Comparison of ENCODE assay signal across 8 mouse cellular contexts in genomic region chr17:28133193-28133592, GRCm38 (mm10). TPM values are rescaled to one million over a fixed set of nuclear protein-coding genes. Genes with fewer than 3 reads are reported as not detected.
DNase-seq lines count a peak whose midpoint lies in the region; ATAC-seq and TF ChIP-seq lines count a peak whose summit lies in the region.

No protein-coding gene starts in this region.

- no peak overlapping the region for H3K4me2 ChIP-seq in hindbrain, embryonic 11.5 days (replicated peaks; ENCODE audit: low read depth, low read length)
- H3K4me2 ChIP-seq in hindbrain, embryonic 16.5 days (ENCODE audit: low read length): no peak overlapping the region
- peak overlapping the region; percentile 24; the same call in 1 of the 2 replicates for H3K4me2 ChIP-seq in kidney, embryonic 15.5 days
- H3K4me2 ChIP-seq in liver, postnatal 0 days (ENCODE audit: low read depth, low read length): no peak overlapping the region
- peak overlapping the region; percentile 32 for H3K4me2 ChIP-seq in neural tube, embryonic 15.5 days

- peak; percentile 91 for DNase-seq in hindbrain, embryonic 11.5 days (ENCODE audit: low spot score)
- DNase-seq in c-Kit-positive CD71-negative TER-119-negative erythroid progenitor cells, embryonic 14.5 days (ENCODE audit: low read depth): peak; percentile 48
- DNase-seq in gastrocnemius, adult 2 months: peak; percentile 69
- peak; percentile 64 for DNase-seq in liver, postnatal 0 days
- peak; percentile 80 for DNase-seq in thymus, postnatal 4 days

- intact Hi-C loops in gastrocnemius, adult 2 months (cut with DNase I): loop anchor here (1.0 kb wide), 1 partner anchor 48 kb away; no protein-coding TSS in a partner anchor

- H3K4me1 ChIP-seq in hindbrain, embryonic 11.5 days (replicated peaks; ENCODE audit: control insufficient read depth, insufficient read depth, low read length): no peaks in the 10 kb centered on the region
- H3K4me1 ChIP-seq in hindbrain, embryonic 16.5 days (ENCODE audit: control insufficient read depth, insufficient read depth, low read depth, low read length): no peaks in the 10 kb centered on the region; the same call in 1 of the 2 replicates
- peaks cover 30% of the 10 kb centered on the region for H3K4me1 ChIP-seq in kidney, embryonic 15.5 days
- no peaks in the 10 kb centered on the region for H3K4me1 ChIP-seq in liver, postnatal 0 days (ENCODE audit: insufficient read depth)
- H3K4me1 ChIP-seq in neural tube, embryonic 15.5 days: peaks cover 14% of the 10 kb centered on the region; the same call in 1 of the 2 replicates

- no peak for ATAC-seq in hindbrain, embryonic 11.5 days (ENCODE audit: low FRiP score)
- no peak for ATAC-seq in hindbrain, embryonic 16.5 days
- ATAC-seq in kidney, embryonic 15.5 days (replicated peaks; ENCODE audit: low FRiP score): no peak; the same call in 1 of the 2 replicates
- ATAC-seq in liver, postnatal 0 days: no peak
- no peak for ATAC-seq in neural tube, embryonic 15.5 days (ENCODE audit: low FRiP score)

- TF ChIP-seq EP300 in liver, postnatal 0 days (IDR thresholded peaks at IDR 0.05; ENCODE audit: low read depth): no peak

- no peaks in the 10 kb centered on the region for H3K36me3 ChIP-seq in hindbrain, embryonic 11.5 days (ENCODE audit: control insufficient read depth, insufficient read depth, low read length)
- no peaks in the 10 kb centered on the region for H3K36me3 ChIP-seq in hindbrain, embryonic 16.5 days (ENCODE audit: control insufficient read depth, insufficient read depth, low read length)
- no peaks in the 10 kb centered on the region for H3K36me3 ChIP-seq in kidney, embryonic 15.5 days
- no peaks in the 10 kb centered on the region for H3K36me3 ChIP-seq in liver, postnatal 0 days (replicated peaks; ENCODE audit: insufficient read depth, low read length)
- H3K36me3 ChIP-seq in neural tube, embryonic 15.5 days: no peaks in the 10 kb centered on the region

- no peak overlapping the region for H3K27ac ChIP-seq in hindbrain, embryonic 11.5 days (ENCODE audit: low read depth, low read length)
- H3K27ac ChIP-seq in hindbrain, embryonic 16.5 days (ENCODE audit: low read depth, low read length): no peak overlapping the region
- H3K27ac ChIP-seq in gastrocnemius, adult 2 months: no peak overlapping the region
- no peak overlapping the region for H3K27ac ChIP-seq in kidney, embryonic 15.5 days
- H3K27ac ChIP-seq in liver, postnatal 0 days (ENCODE audit: low read depth): no peak overlapping the region
- H3K27ac ChIP-seq in neural tube, embryonic 15.5 days (replicated peaks): no peak overlapping the region

- no peaks in the 10 kb centered on the region for H3K9me3 ChIP-seq in hindbrain, embryonic 11.5 days (ENCODE audit: control insufficient read depth, low read length)
- no peaks in the 10 kb centered on the region for H3K9me3 ChIP-seq in hindbrain, embryonic 16.5 days (ENCODE audit: control insufficient read depth, low read length)
- no peaks in the 10 kb centered on the region for H3K9me3 ChIP-seq in kidney, embryonic 15.5 days (replicated peaks)
- no peaks in the 10 kb centered on the region for H3K9me3 ChIP-seq in liver, postnatal 0 days (ENCODE audit: low read length)
- no peaks in the 10 kb centered on the region for H3K9me3 ChIP-seq in neural tube, embryonic 15.5 days (replicated peaks)

- no peak overlapping the region for H3K9ac ChIP-seq in hindbrain, embryonic 11.5 days (ENCODE audit: low read depth, low read length)
- H3K9ac ChIP-seq in hindbrain, embryonic 16.5 days (ENCODE audit: low read depth, low read length): no peak overlapping the region
- no peak overlapping the region for H3K9ac ChIP-seq in kidney, embryonic 15.5 days
- H3K9ac ChIP-seq in liver, postnatal 0 days (replicated peaks): no peak overlapping the region
- no peak overlapping the region for H3K9ac ChIP-seq in neural tube, embryonic 15.5 days (replicated peaks)

- TF ChIP-seq CTCF in gastrocnemius, adult 2 months (IDR thresholded peaks at IDR 0.05): peak; percentile 96
- peak; percentile 73 for TF ChIP-seq CTCF in liver, postnatal 0 days (IDR thresholded peaks at IDR 0.05; ENCODE audit: low read depth)

- H3K4me3 ChIP-seq in hindbrain, embryonic 11.5 days (ENCODE audit: low read depth, low read length): no peak overlapping the region
- no peak overlapping the region for H3K4me3 ChIP-seq in hindbrain, embryonic 16.5 days (ENCODE audit: low read length)
- H3K4me3 ChIP-seq in gastrocnemius, adult 2 months: no peak overlapping the region
- no peak overlapping the region for H3K4me3 ChIP-seq in kidney, embryonic 15.5 days (replicated peaks)
- no peak overlapping the region for H3K4me3 ChIP-seq in liver, postnatal 0 days (ENCODE audit: low read depth, low read length)
- H3K4me3 ChIP-seq in neural tube, embryonic 15.5 days (replicated peaks): no peak overlapping the region

- 7% methylated on average over 14 of the region's 14 CpGs for WGBS in hindbrain, embryonic 11.5 days
- 6% methylated on average over 14 of the region's 14 CpGs for WGBS in hindbrain, embryonic 16.5 days
- 5% methylated on average over 14 of the region's 14 CpGs for WGBS in kidney, embryonic 15.5 days
- 6% methylated on average over 14 of the region's 14 CpGs for WGBS in liver, postnatal 0 days (ENCODE audit: insufficient replicate concordance)
- WGBS in neural tube, embryonic 15.5 days: 6% methylated on average over 14 of the region's 14 CpGs

- H3K27me3 ChIP-seq in hindbrain, embryonic 11.5 days (ENCODE audit: control insufficient read depth, insufficient read depth, low read length): no peaks in the 10 kb centered on the region
- H3K27me3 ChIP-seq in hindbrain, embryonic 16.5 days (replicated peaks; ENCODE audit: control insufficient read depth, insufficient read depth, low read length): no peaks in the 10 kb centered on the region
- H3K27me3 ChIP-seq in kidney, embryonic 15.5 days: no peaks in the 10 kb centered on the region
- H3K27me3 ChIP-seq in liver, postnatal 0 days (ENCODE audit: insufficient read depth, low read length): peaks cover 5% of the 10 kb centered on the region; the same call in 1 of the 2 replicates
- H3K27me3 ChIP-seq in neural tube, embryonic 15.5 days (replicated peaks): no peaks in the 10 kb centered on the region

RNA-seq across cellular contexts. Expression of gene Scube3, which starts 8.7 kb away (rescaled TPM):
- 8.0 and 8.6 TPM in 2 replicates for polyA plus RNA-seq in hindbrain, embryonic 11.5 days (2014; fragmentation: Nextera tagmentation; extraction: Ambion mirVana)
- 3.0 and 3.6 TPM in 2 replicates for polyA plus RNA-seq in hindbrain, embryonic 16.5 days (2015; fragmentation: Nextera tagmentation; extraction: Ambion mirVana)
- total RNA-seq in gastrocnemius, adult 2 months (2021): under 1 TPM; 0.17 to 0.20 TPM
- 17.7 and 19.2 TPM in 2 replicates for polyA plus RNA-seq in kidney, embryonic 15.5 days (2015; fragmentation: Nextera tagmentation; extraction: Ambion mirVana)
- 0.05 and 0.06 TPM in 2 replicates for polyA plus RNA-seq in liver, postnatal 0 days (2015; fragmentation: Nextera tagmentation; extraction: Ambion mirVana)
- polyA plus RNA-seq in neural tube, embryonic 15.5 days (2015; fragmentation: Nextera tagmentation; extraction: Ambion mirVana): 3.6 and 4.6 TPM in 2 replicates

RNA-seq across cellular contexts. Expression of gene Zfp523, which starts 43.7 kb away (rescaled TPM):
- 27.6 and 29.5 TPM in 2 replicates for polyA plus RNA-seq in hindbrain, embryonic 11.5 days (2014; fragmentation: Nextera tagmentation; extraction: Ambion mirVana)
- 43.0 and 44.6 TPM in 2 replicates for polyA plus RNA-seq in hindbrain, embryonic 16.5 days (2015; fragmentation: Nextera tagmentation; extraction: Ambion mirVana)
- 10 to 100 TPM; 12.9 to 13.9 TPM for total RNA-seq in gastrocnemius, adult 2 months (2021)
- polyA plus RNA-seq in kidney, embryonic 15.5 days (2015; fragmentation: Nextera tagmentation; extraction: Ambion mirVana): 36.3 and 40.1 TPM in 2 replicates
- 6.1 and 6.2 TPM in 2 replicates for polyA plus RNA-seq in liver, postnatal 0 days (2015; fragmentation: Nextera tagmentation; extraction: Ambion mirVana)
- polyA plus RNA-seq in neural tube, embryonic 15.5 days (2015; fragmentation: Nextera tagmentation; extraction: Ambion mirVana): 41.5 and 43.8 TPM in 2 replicates

RNA-seq across cellular contexts. Expression of gene Tcp11, which starts 52.8 kb away (rescaled TPM):
- 0.99 and 1.3 TPM in 2 replicates for polyA plus RNA-seq in hindbrain, embryonic 11.5 days (2014; fragmentation: Nextera tagmentation; extraction: Ambion mirVana)
- 1.4 and 1.6 TPM in 2 replicates for polyA plus RNA-seq in hindbrain, embryonic 16.5 days (2015; fragmentation: Nextera tagmentation; extraction: Ambion mirVana)
- total RNA-seq in gastrocnemius, adult 2 months (2021): not detected
- polyA plus RNA-seq in kidney, embryonic 15.5 days (2015; fragmentation: Nextera tagmentation; extraction: Ambion mirVana): 5.8 and 6.1 TPM in 2 replicates
- polyA plus RNA-seq in liver, postnatal 0 days (2015; fragmentation: Nextera tagmentation; extraction: Ambion mirVana): 0.07 TPM in 1 of 2 replicates, not detected in the other
- polyA plus RNA-seq in neural tube, embryonic 15.5 days (2015; fragmentation: Nextera tagmentation; extraction: Ambion mirVana): 1.4 and 1.8 TPM in 2 replicates

Comparison
In these comparisons a context has a peak if more than half of its experiments do, and no peak if none do; other contexts are left out.
1. H3K4me2 ChIP-seq: peak in kidney, embryonic 15.5 days (single experiment) and neural tube, embryonic 15.5 days (single experiment); none in hindbrain, embryonic 11.5 days (single experiment), hindbrain, embryonic 16.5 days (single experiment) and liver, postnatal 0 days (single experiment).
2. Peak in every context shown above with its lines, with median percentiles within 50 percentile points of each other: DNase-seq.